Mouse (Mus musculus): ENCODE data around the gene Gm9887.
"Not testable (repeated sequence)": the region's sequence is repeated elsewhere in the genome, so short reads cannot be mapped to it uniquely, and the experiment has no call there.

The Gm9887 gene

GRCm38 (mm10) chr12:69367557-69367956, 4.7 kb downstream of the Gm9887 start:
- CTCF ChIA-PET = interaction anchor here in 3 of 4 experiments (0.6 to 0.7 kb wide), 3 partner anchors 69 to 527 kb away, joined by 3 to 7 read pairs (median 5); no protein-coding TSS in a partner anchor
- POLR2A ChIA-PET = interaction anchor here in 3 of 4 experiments (0.6 to 2.0 kb wide), 9 partner anchors 9 to 325 kb away, joined by 3 to 5 read pairs (median 4); partner anchors contain the start of genes Mgat2 (in 1 of the 3) and Rpl36al (in 1 of the 3)

GRCm38 (mm10) chr12:69366424-69366823, 5.8 kb downstream of the Gm9887 start:
- POLR2A ChIA-PET = interaction anchor here in 2 of 4 experiments (1.0 to 1.6 kb wide), 6 partner anchors 10 to 209 kb away, joined by 3 to 4 read pairs (median 3); partner anchors contain the start of gene Nemf (in 1 of the 2)
- CTCF ChIA-PET = interaction anchor here (0.6 to 1.0 kb wide), 9 partner anchors 22 to 327 kb away, joined by 3 to 5 read pairs (median 4); no protein-coding TSS in a partner anchor

GRCm38 (mm10) chr12:69365757-69366156, 6.5 kb downstream of the Gm9887 start:
- CTCF ChIA-PET = interaction anchor here (0.6 to 1.0 kb wide), 6 partner anchors 24 to 287 kb away, joined by 3 to 5 read pairs (median 4); no protein-coding TSS in a partner anchor
- POLR2A ChIA-PET = interaction anchor here in 2 of 4 experiments (0.6 to 1.5 kb wide), 7 partner anchors 9 to 268 kb away, joined by 3 read pairs; partner anchors contain the start of gene Nemf (in 1 of the 2)

GRCm38 (mm10) chr12:69363899-69364762, 8.1 kb downstream of the Gm9887 start:
- ChIA-PET CTCF (interaction anchor here in 1 of 4 experiments (0.5 to 1.0 kb wide), 2 partner anchors 210 to 219 kb away, joined by 3 to 4 read pairs; no protein-coding TSS in a partner anchor), POLR2A (interaction anchor here (0.5 to 4.0 kb wide), 19 partner anchors 7 to 560 kb away, joined by 3 to 34 read pairs (median 3); partner anchors contain the start of genes Vcpkmt (in 2 of the 4), Arf6 (in 1 of the 4), Gm9887 (in 1 of the 4) and Rps29 (in 1 of the 4))

GRCm38 (mm10) chr12:69363110-69363509, 9.1 kb downstream of the Gm9887 start:
- CTCF ChIA-PET = not testable (repeated sequence)
- POLR2A ChIA-PET = interaction anchor here in 2 of 4 experiments (0.6 to 4.0 kb wide), 5 partner anchors 8 to 1066 kb away, joined by 3 to 34 read pairs (median 7); partner anchors contain the start of genes Arf6 (in 2 of the 2), Gm9887 (in 2 of the 2) and Vcpkmt (in 1 of the 2)

- ChIA-PET POLR2A (interaction anchor here in 3 of 4 experiments (0.5 to 4.0 kb wide), 16 partner anchors 9 to 531 kb away, joined by 3 to 34 read pairs (median 4); partner anchors contain the start of genes Arf6 (in 3 of the 3), Gm9887 (in 3 of the 3), Gm49384 (in 1 of the 3) and Lrr1 (in 1 of the 3)), CTCF (no interaction called here)
Observed at GRCm38 (mm10) chr12:69362388-69362787, 9.9 kb downstream of the Gm9887 start.

GRCm38 (mm10) chr12:69361919-69362318, 10.3 kb downstream of the Gm9887 start:
- ChIA-PET CTCF (interaction anchor here in 2 of 4 experiments (0.6 to 1.3 kb wide), 3 partner anchors 10 to 148 kb away, joined by 3 to 4 read pairs (median 3); partner anchors contain the start of genes Arf6 (in 1 of the 2) and Gm9887 (in 1 of the 2)), POLR2A (interaction anchor here in 3 of 4 experiments (0.5 to 4.0 kb wide), 19 partner anchors 8 to 532 kb away, joined by 3 to 34 read pairs (median 4); partner anchors contain the start of genes Arf6 (in 3 of the 3), Gm9887 (in 3 of the 3), Gm49384 (in 1 of the 3) and Lrr1 (in 1 of the 3))

- ChIA-PET POLR2A (interaction anchor here in 3 of 4 experiments (0.6 to 4.0 kb wide), 18 partner anchors 8 to 532 kb away, joined by 3 to 34 read pairs (median 4); partner anchors contain the start of genes Arf6 (in 3 of the 3), Gm9887 (in 3 of the 3), Gm49384 (in 1 of the 3) and Lrr1 (in 1 of the 3)), CTCF (interaction anchor here in 2 of 4 experiments (0.6 to 1.3 kb wide), 3 partner anchors 10 to 148 kb away, joined by 3 to 4 read pairs (median 3); partner anchors contain the start of genes Arf6 (in 1 of the 2) and Gm9887 (in 1 of the 2))
Observed at GRCm38 (mm10) chr12:69360997-69361899, 11.0 kb downstream of the Gm9887 start.

- CTCF ChIA-PET = no interaction called here
- POLR2A ChIA-PET = interaction anchor here in 1 of 4 experiments (2.3 kb wide), 1 partner anchor 214 kb away, joined by 7 read pairs; no protein-coding TSS in a partner anchor
Observed at GRCm38 (mm10) chr12:69360655-69360996, 11.6 kb downstream of the Gm9887 start.

GRCm38 (mm10) chr12:69357300-69357646, 15.0 kb downstream of the Gm9887 start:
- CTCF ChIA-PET = no interaction called here
- POLR2A ChIA-PET = no interaction called here

GRCm38 (mm10) chr12:69356546-69357299, 15.5 kb downstream of the Gm9887 start, which contains the start of gene Nemf:
Gene Nemf, minus strand, starts transcription at chr12:69357165.
- ChIA-PET CTCF (no interaction called here), POLR2A (interaction anchor here in 2 of 4 experiments (0.7 to 1.4 kb wide), 7 partner anchors 10 to 183 kb away, joined by 3 to 5 read pairs (median 3); no protein-coding TSS in a partner anchor)

- ChIA-PET POLR2A (interaction anchor here in 2 of 4 experiments (0.7 to 1.9 kb wide), 9 partner anchors 10 to 193 kb away, joined by 3 to 9 read pairs (median 3); partner anchors contain the start of genes Arf6 (in 1 of the 2), Gm9887 (in 1 of the 2) and Rps29 (in 1 of the 2)), CTCF (interaction anchor here in 3 of 4 experiments (0.6 to 2.0 kb wide), 8 partner anchors 10 to 223 kb away, joined by 3 to 8 read pairs (median 3); no protein-coding TSS in a partner anchor)
Observed at GRCm38 (mm10) chr12:69351685-69352084, 20.6 kb downstream of the Gm9887 start.

- ChIA-PET CTCF (interaction anchor here in 1 of 4 experiments (1.5 kb wide), 1 partner anchor 16 kb away, joined by 4 read pairs; no protein-coding TSS in a partner anchor), POLR2A (interaction anchor here in 1 of 4 experiments (0.6 to 2.4 kb wide), 3 partner anchors 16 to 318 kb away, joined by 3 to 8 read pairs (median 8); no protein-coding TSS in a partner anchor)
Observed at GRCm38 (mm10) chr12:69349928-69350327, 22.3 kb downstream of the Gm9887 start.

GRCm38 (mm10) chr12:69333547-69333946, 38.7 kb downstream of the Gm9887 start:
- POLR2A ChIA-PET = interaction anchor here in 2 of 4 experiments (0.7 to 2.8 kb wide), 11 partner anchors 8 to 175 kb away, joined by 3 to 9 read pairs (median 3); partner anchors contain the start of genes Arf6 (in 1 of the 2), Gm49383 (in 1 of the 2), Gm9887 (in 1 of the 2) and Lrr1 (in 1 of the 2)

GRCm38 (mm10) chr12:69332147-69332546, 40.1 kb downstream of the Gm9887 start:
- ChIA-PET CTCF (interaction anchor here in 1 of 4 experiments (1.1 kb wide), 1 partner anchor 10 kb away, joined by 3 read pairs; no protein-coding TSS in a partner anchor), POLR2A (interaction anchor here in 1 of 4 experiments (0.6 to 1.0 kb wide), 2 partner anchors 22 to 117 kb away, joined by 3 to 4 read pairs; no protein-coding TSS in a partner anchor)

More at GRCm38 (mm10) chr12:69333547-69333946, 38.7 kb downstream of the Gm9887 start:
- CTCF ChIA-PET = interaction anchor here in 3 of 4 experiments (0.5 to 1.9 kb wide), 36 partner anchors 9 to 500 kb away, joined by 3 to 12 read pairs (median 4); partner anchors contain the start of genes Klhdc2 (in 1 of the 3), Pole2 (in 1 of the 3) and Vcpkmt (in 1 of the 3)

- ChIA-PET CTCF (no interaction called here), POLR2A (interaction anchor here in 1 of 4 experiments (1.3 kb wide), 1 partner anchor 17 kb away, joined by 3 read pairs; no protein-coding TSS in a partner anchor)
Observed at GRCm38 (mm10) chr12:69331187-69331586, 41.1 kb downstream of the Gm9887 start.
